Comparison of ENCODE assay signal across 15 mouse cellular contexts in the genomic region with DNA sequence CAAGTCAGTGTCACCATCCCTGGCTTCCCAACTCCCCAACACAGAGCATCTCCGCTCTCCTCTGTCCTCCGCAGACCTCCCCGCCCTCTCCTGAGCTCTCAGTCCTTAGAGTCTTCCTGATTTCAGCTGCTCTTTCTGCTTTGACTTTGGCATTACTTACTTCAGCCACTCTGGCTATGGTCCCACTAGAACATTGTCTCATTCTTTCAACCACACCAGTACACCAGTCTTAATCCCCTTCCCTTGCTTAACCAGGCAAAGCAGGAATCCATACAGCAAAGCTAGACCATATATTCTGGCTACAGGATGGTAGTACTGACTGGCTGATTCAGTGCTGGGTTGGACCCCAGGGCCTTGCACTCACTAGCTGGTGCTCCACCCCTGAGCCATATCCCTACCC.
"Had no signal": no experiment of that assay in that cellular context is flagged by ENCODE, and none has a peak within 500 bp of the region (broad histone marks: within the 10 kb centered on the region; RNA-seq: fewer than 3 reads in every experiment).

No protein-coding gene starts in this region.

- H3K27me3 ChIP-seq: lung, embryonic 15.5 days; megakaryocyte, embryonic 14.5 days; midbrain, embryonic 13.5 days; midbrain, embryonic 15.5 days; neural tube, embryonic 12.5 days; stomach, embryonic 15.5 days had no signal

- H3K36me3 ChIP-seq: lung, embryonic 15.5 days; stomach, embryonic 15.5 days had no signal

- DNase-seq: lung, adult 2 months; lung, postnatal 14 days; lung, postnatal 36 days; right cerebral cortex, postnatal 14 days; thymus, adult 2 months; thymus, postnatal 25 days; thymus, postnatal 4 days had no signal

- H3K4me1 ChIP-seq: lung, embryonic 15.5 days; midbrain, embryonic 13.5 days; midbrain, embryonic 15.5 days; neural tube, embryonic 12.5 days; stomach, embryonic 15.5 days had no signal

- H3K4me3 ChIP-seq: lung, embryonic 15.5 days; megakaryocyte, embryonic 14.5 days; midbrain, embryonic 13.5 days; midbrain, embryonic 15.5 days; neural tube, embryonic 12.5 days; stomach, embryonic 15.5 days had no signal

- H3K27ac ChIP-seq: lung, embryonic 15.5 days; macrophage; midbrain, embryonic 13.5 days; midbrain, embryonic 15.5 days; neural tube, embryonic 12.5 days; stomach, embryonic 15.5 days; stomach, postnatal 0 days had no signal

- H3K9me3 ChIP-seq: lung, embryonic 15.5 days; megakaryocyte, embryonic 14.5 days; midbrain, embryonic 13.5 days; midbrain, embryonic 15.5 days; neural tube, embryonic 12.5 days; stomach, embryonic 15.5 days had no signal
